Mouse (Mus musculus) macrophage (primary cell): ENCODE measurements around the gene Olfr1065. TPM values are rescaled to one million over a fixed set of nuclear protein-coding genes. Genes with fewer than 3 reads are reported as not detected.
"Not testable (repeated sequence)": the region's sequence is repeated elsewhere in the genome, so short reads cannot be mapped to it uniquely, and the experiment has no call there.

ENCODE experiments used
- H3K27ac ChIP-seq: fragments of 350-480 bp; formaldehyde crosslinking; 2 replicates; pipeline ENCODE4 v1.9.0; 2021
- H3K36me3 ChIP-seq: fragments of 350-480 bp; formaldehyde crosslinking; 2 replicates; pipeline ENCODE4 v1.9.0; 2021; ENCODE audit errors: inconsistent target
- H3K4me3 ChIP-seq: fragments of 350-480 bp; formaldehyde crosslinking; 2 replicates; pipeline ENCODE4 v1.9.0; 2021; ENCODE audit errors: inconsistent target
- H3K79me2 ChIP-seq: fragments of 350-480 bp; formaldehyde crosslinking; 2 replicates; pipeline ENCODE4 v1.9.0; 2021; ENCODE audit errors: inconsistent target
- WGBS: methylation state at CpG from one replicate; pipeline ENCODE4 v1.1.7; 2026; ENCODE audit warnings: inconsistent platforms; ENCODE audit not compliant: missing documents; 5-methylcytosine and 5-hydroxymethylcytosine counted together
- polyA plus RNA-seq: library from polyadenylated mRNA; stranded (reverse); fragments of 250-400 nt; gene quantifications from 3 replicates; pipeline ENCODE4 v1.2.4, GENCODE M21; 2018; ENCODE audit warnings: inconsistent platforms
- total RNA-seq, 78 experiments: library from RNA; depleted of rRNA; stranded (reverse); fragments of 250-400 nt; gene quantifications; 1 replicate in 9 of 78; 2 replicates in 24 of 78; 3 replicates in 43 of 78; 4 replicates in 2 of 78; pipeline ENCODE4 v1.2.4; 2018; ENCODE audit warnings: inconsistent platforms in 56 of 78

Olfr1065 gene
- total RNA-seq (2018; cell fraction: chromatin; rRNA removed) = not detected
- not detected for total RNA-seq (2018; cell fraction: cytosol; rRNA removed)
- not detected for total RNA-seq (2018; cell fraction: nucleus; rRNA removed)
- polyA plus RNA-seq = not detected in 3 replicates

- WGBS = no CpG with 5 or more reads among the region's 1 CpGs
- not testable (repeated sequence) for H3K79me2 ChIP-seq, H3K4me3 ChIP-seq, H3K36me3 ChIP-seq, H3K27ac ChIP-seq
These were observed at the start of gene Olfr1065 for GRCm38 (mm10) chr2:86450491-86450890. Gene Olfr1065, minus strand, starts transcription at chr2:86450591.

- 64% methylated on average over 1 of the region's 1 CpGs for WGBS
These were observed 36.9 kb upstream of the Olfr1065 start, which contains the start of gene Olfr228 for GRCm38 (mm10) chr2:86487286-86487685. Gene Olfr228, minus strand, starts transcription at chr2:86487386.

GRCm38 (mm10) chr2:86464442-86465109 lies 14.2 kb upstream of the Olfr1065 start:
- no peaks in the 10 kb centered on the region for H3K79me2 ChIP-seq
- no peak overlapping the region for H3K27ac ChIP-seq
- 34% methylated on average over 10 of the region's 10 CpGs for WGBS
- H3K4me3 ChIP-seq = no peak overlapping the region
- H3K36me3 ChIP-seq = no peaks in the 10 kb centered on the region

More at GRCm38 (mm10) chr2:86487286-86487685, 36.9 kb upstream of the Olfr1065 start, which contains the start of gene Olfr228:
- H3K36me3 ChIP-seq = no peaks in the 10 kb centered on the region
- no peak within 1 kb of the TSS for H3K27ac ChIP-seq
- no peaks in the 10 kb centered on the region for H3K79me2 ChIP-seq
- H3K4me3 ChIP-seq = no peak within 1 kb of the TSS

- H3K4me3 ChIP-seq = no peak overlapping the region
- 67% methylated on average over 1 of the region's 1 CpGs for WGBS
These were observed 10.0 kb upstream of the Olfr1065 start for GRCm38 (mm10) chr2:86460434-86460833.

GRCm38 (mm10) chr2:86456169-86456568 lies 5.8 kb upstream of the Olfr1065 start, which contains the start of gene Olfr1066:
Gene Olfr1066, minus strand, starts transcription at chr2:86456269.
- Histone ChIP-seq H3K79me2 (no peaks in the 10 kb centered on the region), H3K36me3 (no peaks in the 10 kb centered on the region), H3K4me3 (no peak within 1 kb of the TSS), H3K27ac (no peak within 1 kb of the TSS)
- 93% methylated on average over 1 of the region's 1 CpGs for WGBS

More at GRCm38 (mm10) chr2:86460434-86460833, 10.0 kb upstream of the Olfr1065 start:
- H3K79me2 ChIP-seq = no peaks in the 10 kb centered on the region
- no peaks in the 10 kb centered on the region for H3K36me3 ChIP-seq
- H3K27ac ChIP-seq = no peak overlapping the region

GRCm38 (mm10) chr2:86442101-86442500 lies 8.3 kb downstream of the Olfr1065 start:
- not testable (repeated sequence) for H3K4me3 ChIP-seq, H3K27ac ChIP-seq, H3K79me2 ChIP-seq, H3K36me3 ChIP-seq
- WGBS = 81% methylated on average over 1 of the region's 1 CpGs

- H3K79me2 ChIP-seq, H3K36me3 ChIP-seq, H3K4me3 ChIP-seq, H3K27ac ChIP-seq: not testable (repeated sequence)
- 65% methylated on average over 6 of the region's 8 CpGs for WGBS
These were observed 21.9 kb downstream of the Olfr1065 start for GRCm38 (mm10) chr2:86428511-86428910.

- not testable (repeated sequence) for H3K4me3 ChIP-seq, H3K27ac ChIP-seq, H3K36me3 ChIP-seq, H3K79me2 ChIP-seq
These were observed 23.7 kb downstream of the Olfr1065 start, which contains the start of gene Olfr1062 for GRCm38 (mm10) chr2:86426649-86427048. Gene Olfr1062, minus strand, starts transcription at chr2:86426749.

GRCm38 (mm10) chr2:86413950-86414349 lies 36.4 kb downstream of the Olfr1065 start, which contains the start of gene Olfr1061:
Gene Olfr1061, minus strand, starts transcription at chr2:86414050.
- 90% methylated on average over 1 of the region's 1 CpGs for WGBS
- H3K36me3 ChIP-seq = no peaks in the 10 kb centered on the region
- H3K27ac ChIP-seq = no peak within 1 kb of the TSS
- no peaks in the 10 kb centered on the region for H3K79me2 ChIP-seq
- H3K4me3 ChIP-seq = no peak within 1 kb of the TSS

- Histone ChIP-seq H3K4me3 (no peak overlapping the region), H3K79me2 (no peaks in the 10 kb centered on the region), H3K27ac (no peak overlapping the region), H3K36me3 (no peaks in the 10 kb centered on the region)
- WGBS = 60% methylated on average over 2 of the region's 2 CpGs
These were observed 55.3 kb downstream of the Olfr1065 start for GRCm38 (mm10) chr2:86395114-86395513.

Other genes with a start within 250 kb of the Olfr1065 start
- not detected in 3 replicates for gene Olfr1045, start 247.6 kb downstream of the Olfr1065 start, polyA plus RNA-seq
- not detected in 3 replicates for gene Olfr1046, start 231.3 kb downstream of the Olfr1065 start, polyA plus RNA-seq
- gene Olfr1047, start 219.2 kb downstream of the Olfr1065 start, polyA plus RNA-seq = not detected in 3 replicates
- gene Olfr1048, start 210.3 kb downstream of the Olfr1065 start, polyA plus RNA-seq = not detected in 3 replicates
- gene Olfr1049, start 192.3 kb downstream of the Olfr1065 start, polyA plus RNA-seq = not detected in 3 replicates
- not detected in 3 replicates for gene Olfr1051, start 171.5 kb downstream of the Olfr1065 start, polyA plus RNA-seq
- not detected in 3 replicates for gene Olfr1052, start 158.1 kb downstream of the Olfr1065 start, polyA plus RNA-seq
- not detected in 3 replicates for gene Olfr1053, start 135.3 kb downstream of the Olfr1065 start, polyA plus RNA-seq
- gene Olfr1054, start 115.2 kb downstream of the Olfr1065 start, polyA plus RNA-seq = not detected in 3 replicates
- gene Olfr1055, start 100.3 kb downstream of the Olfr1065 start, polyA plus RNA-seq = not detected in 3 replicates
- not detected in 3 replicates for gene Olfr1056, start 88.1 kb downstream of the Olfr1065 start, polyA plus RNA-seq
- gene Olfr1057, start 72.2 kb downstream of the Olfr1065 start, polyA plus RNA-seq = not detected in 3 replicates
- not detected in 3 replicates for gene Olfr1058, start 62.0 kb downstream of the Olfr1065 start, polyA plus RNA-seq
- gene Olfr1061, start 36.5 kb downstream of the Olfr1065 start, polyA plus RNA-seq = not detected in 3 replicates
- not detected in 3 replicates for gene Olfr1062, start 23.8 kb downstream of the Olfr1065 start, polyA plus RNA-seq
- not detected in 3 replicates for gene Olfr1066, start 5.7 kb upstream of the Olfr1065 start, polyA plus RNA-seq
- gene Olfr228, start 36.8 kb upstream of the Olfr1065 start, polyA plus RNA-seq = not detected in 3 replicates
- not detected in 3 replicates for gene Olfr1076, start 57.9 kb upstream of the Olfr1065 start, polyA plus RNA-seq
- not detected in 3 replicates for gene Olfr1079, start 91.9 kb upstream of the Olfr1065 start, polyA plus RNA-seq
- not detected in 3 replicates for gene Olfr1080, start 107.6 kb upstream of the Olfr1065 start, polyA plus RNA-seq
- not detected in 3 replicates for gene Olfr1082, start 148.4 kb upstream of the Olfr1065 start, polyA plus RNA-seq
- gene Olfr1084, start 189.1 kb upstream of the Olfr1065 start, polyA plus RNA-seq = not detected in 3 replicates
- not detected in 3 replicates for gene Olfr1085, start 211.4 kb upstream of the Olfr1065 start, polyA plus RNA-seq
- not detected in 3 replicates for gene Olfr1086, start 229.5 kb upstream of the Olfr1065 start, polyA plus RNA-seq
- gene Olfr1087, start 247.8 kb upstream of the Olfr1065 start, polyA plus RNA-seq = not detected in 3 replicates